Mouse (Mus musculus): ENCODE measurements around the gene Gp1bb. TPM values are rescaled to one million over a fixed set of nuclear protein-coding genes. Genes with fewer than 3 reads are reported as not detected.
A peak's percentile ranks its signal among the peaks of the same experiment; 100 is the strongest.

Gene Gp1bb
- polyA plus RNA-seq, 1 experiment from 2014 or later, result 9.7 TPM

GRCm38 (mm10) chr16:18630291-18630690 is 8.1 kb upstream of the Gp1bb start:
- peak; percentile 7; the same call in 1 of the 2 replicates for ATAC-seq
- peaks cover 2% of the 10 kb centered on the region; the same call in 1 of the 2 replicates for H3K9me3 ChIP-seq (ENCODE audit: control insufficient read depth, low read length)
- peak overlapping the region; percentile 83 for H3K4me3 ChIP-seq (ENCODE audit: low read length)
- H3K36me3 ChIP-seq (ENCODE audit: control insufficient read depth, insufficient read depth, low read length), result peaks cover under 1% of the 10 kb centered on the region; the same call in 1 of the 2 replicates
- peak overlapping the region; percentile 88 for H3K4me2 ChIP-seq (ENCODE audit: low read length)
- H3K9ac ChIP-seq (ENCODE audit: low read depth, low read length), result peak overlapping the region; percentile 96
- H3K27ac ChIP-seq (ENCODE audit: low read depth, low read length), result peak overlapping the region; percentile 85
- H3K4me1 ChIP-seq (ENCODE audit: control insufficient read depth, insufficient read depth, low read depth, low read length), result peaks cover 31% of the 10 kb centered on the region
- H3K27me3 ChIP-seq (replicated peaks; ENCODE audit: control insufficient read depth, insufficient read depth, low read length), result peaks cover 4% of the 10 kb centered on the region
- WGBS, result 50% methylated on average over 5 of the region's 5 CpGs

GRCm38 (mm10) chr16:18629390-18630231 is 7.4 kb upstream of the Gp1bb start, which contains the start of gene Sept5:
Sept5 (minus strand) TSS chr16:18629954.
- WGBS, result 0% methylated on average over 66 of the region's 93 CpGs
- Histone ChIP-seq H3K4me3 (ENCODE audit: low read length) (peak within 1 kb of the TSS; percentile 83), H3K36me3 (ENCODE audit: control insufficient read depth, insufficient read depth, low read length) (peaks cover 7% of the 10 kb centered on the region), H3K27ac (ENCODE audit: low read depth, low read length) (peak within 1 kb of the TSS; percentile 85), H3K4me2 (ENCODE audit: low read length) (peak within 1 kb of the TSS; percentile 88), H3K9me3 (ENCODE audit: control insufficient read depth, low read length) (peaks cover 2% of the 10 kb centered on the region; the same call in 1 of the 2 replicates), H3K4me1 (ENCODE audit: control insufficient read depth, insufficient read depth, low read depth, low read length) (peaks cover 31% of the 10 kb centered on the region), H3K9ac (ENCODE audit: low read depth, low read length) (peak within 1 kb of the TSS; percentile 96), H3K27me3 (replicated peaks; ENCODE audit: control insufficient read depth, insufficient read depth, low read length) (peaks cover 10% of the 10 kb centered on the region)
- peak; percentile 67 for ATAC-seq

- Histone ChIP-seq H3K27ac (ENCODE audit: low read depth, low read length) (peak overlapping the region; percentile 85), H3K4me2 (ENCODE audit: low read length) (peak overlapping the region; percentile 88), H3K36me3 (ENCODE audit: control insufficient read depth, insufficient read depth, low read length) (peaks cover 14% of the 10 kb centered on the region), H3K9me3 (ENCODE audit: control insufficient read depth, low read length) (peaks cover 2% of the 10 kb centered on the region; the same call in 1 of the 2 replicates), H3K4me3 (ENCODE audit: low read length) (peak overlapping the region; percentile 83), H3K9ac (ENCODE audit: low read depth, low read length) (peak overlapping the region; percentile 96), H3K27me3 (replicated peaks; ENCODE audit: control insufficient read depth, insufficient read depth, low read length) (peaks cover 17% of the 10 kb centered on the region), H3K4me1 (ENCODE audit: control insufficient read depth, insufficient read depth, low read depth, low read length) (peaks cover 31% of the 10 kb centered on the region)
- 21% methylated on average over 2 of the region's 2 CpGs for WGBS
- no peak; the same call in 1 of the 2 replicates for ATAC-seq
Observed at GRCm38 (mm10) chr16:18628948-18629340, 6.7 kb upstream of the Gp1bb start.

- H3K9me3 ChIP-seq (ENCODE audit: control insufficient read depth, low read length), result peaks cover 2% of the 10 kb centered on the region; the same call in 1 of the 2 replicates
- peaks cover 22% of the 10 kb centered on the region for H3K27me3 ChIP-seq (replicated peaks; ENCODE audit: control insufficient read depth, insufficient read depth, low read length)
- H3K4me3 ChIP-seq (ENCODE audit: low read length), result peak overlapping the region; percentile 83
- WGBS, result 44% methylated on average over 7 of the region's 7 CpGs
- peaks cover 20% of the 10 kb centered on the region for H3K36me3 ChIP-seq (ENCODE audit: control insufficient read depth, insufficient read depth, low read length)
- H3K9ac ChIP-seq (ENCODE audit: low read depth, low read length), result peak overlapping the region; percentile 96
- peaks cover 31% of the 10 kb centered on the region for H3K4me1 ChIP-seq (ENCODE audit: control insufficient read depth, insufficient read depth, low read depth, low read length)
- peak overlapping the region; percentile 88 for H3K4me2 ChIP-seq (ENCODE audit: low read length)
- no peak for ATAC-seq
- H3K27ac ChIP-seq (ENCODE audit: low read depth, low read length), result no peak overlapping the region
Observed at GRCm38 (mm10) chr16:18628206-18628947, 6.2 kb upstream of the Gp1bb start.

- WGBS, result 50% methylated on average over 3 of the region's 3 CpGs
Observed at GRCm38 (mm10) chr16:18627163-18627562, 5.0 kb upstream of the Gp1bb start.

GRCm38 (mm10) chr16:18626376-18626878 is 4.2 kb upstream of the Gp1bb start, which contains the start of gene Gm49601:
Gm49601 (minus strand) TSS chr16:18626427.
- peak within 1 kb of the TSS; percentile 72 for H3K9ac ChIP-seq (ENCODE audit: low read depth, low read length)
- peaks cover 32% of the 10 kb centered on the region for H3K4me1 ChIP-seq (ENCODE audit: control insufficient read depth, insufficient read depth, low read depth, low read length)
- H3K9me3 ChIP-seq (ENCODE audit: control insufficient read depth, low read length), result peaks cover 2% of the 10 kb centered on the region; the same call in 1 of the 2 replicates
- 2% methylated on average over 49 of the region's 65 CpGs for WGBS
- peak within 1 kb of the TSS; percentile 88 for H3K4me2 ChIP-seq (ENCODE audit: low read length)
- peaks cover 40% of the 10 kb centered on the region for H3K27me3 ChIP-seq (replicated peaks; ENCODE audit: control insufficient read depth, insufficient read depth, low read length)
- H3K27ac ChIP-seq (ENCODE audit: low read depth, low read length), result no peak within 1 kb of the TSS
- peaks cover 34% of the 10 kb centered on the region for H3K36me3 ChIP-seq (ENCODE audit: control insufficient read depth, insufficient read depth, low read length)
- H3K4me3 ChIP-seq (ENCODE audit: low read length), result peak within 1 kb of the TSS; percentile 83
- peak; percentile 30 for ATAC-seq

More at GRCm38 (mm10) chr16:18627163-18627562, 5.0 kb upstream of the Gp1bb start:
- Histone ChIP-seq H3K9me3 (ENCODE audit: control insufficient read depth, low read length) (peaks cover 2% of the 10 kb centered on the region; the same call in 1 of the 2 replicates), H3K9ac (ENCODE audit: low read depth, low read length) (no peak overlapping the region), H3K4me2 (ENCODE audit: low read length) (peak overlapping the region; percentile 88), H3K4me3 (ENCODE audit: low read length) (peak overlapping the region; percentile 83; the same call in 1 of the 2 replicates), H3K27ac (ENCODE audit: low read depth, low read length) (no peak overlapping the region), H3K4me1 (ENCODE audit: control insufficient read depth, insufficient read depth, low read depth, low read length) (peaks cover 31% of the 10 kb centered on the region), H3K27me3 (replicated peaks; ENCODE audit: control insufficient read depth, insufficient read depth, low read length) (peaks cover 34% of the 10 kb centered on the region), H3K36me3 (ENCODE audit: control insufficient read depth, insufficient read depth, low read length) (peaks cover 31% of the 10 kb centered on the region)
- no peak for ATAC-seq

- Histone ChIP-seq H3K9ac (ENCODE audit: low read depth, low read length) (peak overlapping the region; percentile 72), H3K36me3 (ENCODE audit: control insufficient read depth, insufficient read depth, low read length) (peaks cover 34% of the 10 kb centered on the region), H3K4me3 (ENCODE audit: low read length) (peak overlapping the region; percentile 62), H3K27me3 (replicated peaks; ENCODE audit: control insufficient read depth, insufficient read depth, low read length) (peaks cover 43% of the 10 kb centered on the region), H3K27ac (ENCODE audit: low read depth, low read length) (no peak overlapping the region), H3K4me2 (ENCODE audit: low read length) (peak overlapping the region; percentile 88), H3K9me3 (ENCODE audit: control insufficient read depth, low read length) (peaks cover 2% of the 10 kb centered on the region; the same call in 1 of the 2 replicates), H3K4me1 (ENCODE audit: control insufficient read depth, insufficient read depth, low read depth, low read length) (peaks cover 38% of the 10 kb centered on the region)
- 12% methylated on average over 26 of the region's 26 CpGs for WGBS
- ATAC-seq, result no peak
Observed at GRCm38 (mm10) chr16:18625791-18626311, 3.6 kb upstream of the Gp1bb start.

- no peak overlapping the region for H3K4me3 ChIP-seq (ENCODE audit: low read length)
- H3K9me3 ChIP-seq (ENCODE audit: control insufficient read depth, low read length), result peaks cover 2% of the 10 kb centered on the region; the same call in 1 of the 2 replicates
- peaks cover 46% of the 10 kb centered on the region for H3K27me3 ChIP-seq (replicated peaks; ENCODE audit: control insufficient read depth, insufficient read depth, low read length)
- 52% methylated on average over 14 of the region's 14 CpGs for WGBS
- peaks cover 39% of the 10 kb centered on the region for H3K4me1 ChIP-seq (ENCODE audit: control insufficient read depth, insufficient read depth, low read depth, low read length)
- no peak overlapping the region for H3K27ac ChIP-seq (ENCODE audit: low read depth, low read length)
- no peak for ATAC-seq
- H3K4me2 ChIP-seq (ENCODE audit: low read length), result no peak overlapping the region
- H3K9ac ChIP-seq (ENCODE audit: low read depth, low read length), result no peak overlapping the region
- H3K36me3 ChIP-seq (ENCODE audit: control insufficient read depth, insufficient read depth, low read length), result peaks cover 38% of the 10 kb centered on the region
Observed at GRCm38 (mm10) chr16:18625097-18625496, 2.9 kb upstream of the Gp1bb start.

Measured in hindbrain, embryonic 16.5 days (tissue).